Mouse (Mus musculus) monocyte, adult 5-6 weeks (primary cell): Measurements from ENCODE around the gene Cwc27. TPM values are rescaled to one million over a fixed set of nuclear protein-coding genes. Genes with fewer than 3 reads are reported as not detected.

Experiments used
- ATAC-seq: fragments of 153-309, 156-312 bp; replicated peaks from 2 replicates; pipeline ENCODE4 v1.8.0; 2017; ENCODE audit warnings: mild to moderate bottlenecking; ENCODE audit not compliant: low TSS enrichment, insufficient number of reproducible peaks, severe bottlenecking, poor library complexity, low FRiP score
- total RNA-seq: library from RNA; stranded (forward); fragments of 200-1000, 200-491, 200-594 nt; gene quantifications from 3 replicates; pipeline ENCODE4 v1.2.3, GENCODE M21; 2017

The Cwc27 gene
- total RNA-seq, 1 experiment from 2014 or later, result 19.5 TPM

DNA sequence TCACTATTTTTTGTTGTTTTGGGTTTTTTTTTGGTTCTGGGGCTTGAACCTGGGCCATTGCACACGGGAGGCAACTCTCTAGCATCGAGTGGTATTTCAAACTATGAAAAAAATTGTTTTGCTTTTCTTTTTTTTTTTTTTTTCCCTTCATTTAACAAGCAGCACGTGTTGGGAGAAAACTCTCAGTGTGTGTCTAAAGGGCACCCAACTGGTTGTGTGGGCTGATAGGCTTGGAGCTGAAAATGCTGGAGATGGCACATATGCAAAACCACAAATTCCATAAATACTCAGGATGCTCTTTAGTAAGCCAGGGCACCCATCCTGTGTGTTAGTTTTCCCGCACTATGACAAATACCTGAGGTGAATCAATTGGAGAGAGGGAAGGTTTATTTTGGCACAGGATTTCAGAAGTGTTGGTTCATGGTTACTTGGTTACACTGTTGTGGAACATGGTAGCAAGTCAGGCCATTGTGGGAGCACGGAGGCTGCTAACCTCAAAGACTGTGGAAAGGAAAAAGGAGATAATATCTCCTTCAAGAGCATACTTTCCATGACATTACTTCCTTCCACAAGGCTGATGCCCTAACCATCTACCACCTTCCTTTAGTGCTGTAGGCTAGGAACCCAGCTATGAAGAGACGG lies 194.7 kb downstream of the Cwc27 start:
- ATAC-seq, result no peak

DNA sequence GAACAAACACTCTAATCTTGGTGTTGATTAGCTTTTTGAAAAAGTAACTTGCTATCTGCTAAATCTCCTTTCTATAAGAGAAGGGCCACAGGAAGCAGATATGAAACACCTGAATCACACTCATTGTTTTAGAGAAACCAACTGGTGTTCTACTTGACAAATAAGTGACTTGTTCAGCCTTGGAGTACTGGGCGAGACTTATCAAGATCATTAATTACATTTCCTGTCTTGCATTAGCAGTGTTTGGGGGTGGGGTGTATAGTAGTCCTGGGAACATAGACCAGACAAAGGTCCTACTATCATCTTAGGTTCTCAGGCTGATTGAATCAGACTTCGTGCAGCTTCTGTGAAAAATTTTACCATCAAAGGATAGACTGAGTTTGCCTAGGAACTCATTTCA lies 196.5 kb downstream of the Cwc27 start:
- no peak for ATAC-seq

DNA sequence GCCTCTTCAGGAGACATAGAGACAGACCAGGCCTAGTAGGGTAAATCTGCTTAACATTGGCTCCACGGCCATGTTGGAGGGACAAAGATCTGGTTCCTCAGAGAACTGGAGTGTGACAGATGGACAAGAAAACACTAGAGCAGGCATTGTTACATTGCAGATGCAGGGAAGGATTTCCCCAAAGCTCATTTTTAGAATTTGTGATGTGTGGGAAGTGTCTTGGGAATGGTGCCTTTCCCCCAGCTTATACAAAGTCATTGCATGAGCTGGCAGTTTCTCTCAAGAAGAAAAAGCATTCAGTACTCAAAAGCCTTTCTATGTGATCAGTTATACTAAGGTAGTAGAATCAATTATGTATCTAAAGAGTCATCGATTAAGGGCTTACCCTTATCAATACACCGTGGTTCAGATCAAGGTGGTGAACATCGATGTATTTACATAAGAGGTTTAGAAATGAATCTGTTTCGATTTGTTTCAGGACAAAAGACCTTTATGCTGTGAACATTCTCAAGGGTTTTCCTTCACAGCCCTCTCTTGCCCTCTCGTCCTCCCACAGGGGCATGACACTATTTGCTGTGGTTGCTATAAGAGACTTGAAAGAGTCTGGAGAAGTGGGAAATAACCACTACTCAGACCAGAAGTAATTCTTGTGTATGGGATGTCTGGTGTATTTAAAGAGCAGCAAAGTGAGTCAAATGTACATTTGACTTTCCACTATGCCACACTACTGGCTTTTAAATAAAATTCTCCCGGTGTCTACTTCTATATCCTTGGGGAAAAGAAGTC lies 197.2 kb downstream of the Cwc27 start:
- no peak for ATAC-seq

DNA sequence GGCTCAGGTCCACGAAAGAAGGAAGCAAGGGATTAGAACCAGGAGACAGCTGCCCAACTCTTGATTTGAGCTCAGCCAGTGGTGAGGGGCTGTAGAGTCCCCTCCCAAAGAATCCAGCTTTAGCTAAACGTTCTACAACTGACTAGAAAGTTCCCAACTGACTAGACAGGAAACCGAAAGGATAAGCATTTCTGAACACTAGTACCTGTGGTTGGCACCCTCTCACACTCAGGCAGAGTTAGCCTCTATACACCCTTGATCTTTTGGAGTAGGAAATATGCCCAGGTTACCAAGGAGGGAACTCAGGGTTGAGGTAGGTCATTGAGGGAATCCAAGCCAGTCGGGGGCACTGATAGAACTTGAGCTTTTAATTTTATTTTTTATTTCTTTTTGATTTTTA lies 199.7 kb downstream of the Cwc27 start:
- ATAC-seq, result no peak

DNA sequence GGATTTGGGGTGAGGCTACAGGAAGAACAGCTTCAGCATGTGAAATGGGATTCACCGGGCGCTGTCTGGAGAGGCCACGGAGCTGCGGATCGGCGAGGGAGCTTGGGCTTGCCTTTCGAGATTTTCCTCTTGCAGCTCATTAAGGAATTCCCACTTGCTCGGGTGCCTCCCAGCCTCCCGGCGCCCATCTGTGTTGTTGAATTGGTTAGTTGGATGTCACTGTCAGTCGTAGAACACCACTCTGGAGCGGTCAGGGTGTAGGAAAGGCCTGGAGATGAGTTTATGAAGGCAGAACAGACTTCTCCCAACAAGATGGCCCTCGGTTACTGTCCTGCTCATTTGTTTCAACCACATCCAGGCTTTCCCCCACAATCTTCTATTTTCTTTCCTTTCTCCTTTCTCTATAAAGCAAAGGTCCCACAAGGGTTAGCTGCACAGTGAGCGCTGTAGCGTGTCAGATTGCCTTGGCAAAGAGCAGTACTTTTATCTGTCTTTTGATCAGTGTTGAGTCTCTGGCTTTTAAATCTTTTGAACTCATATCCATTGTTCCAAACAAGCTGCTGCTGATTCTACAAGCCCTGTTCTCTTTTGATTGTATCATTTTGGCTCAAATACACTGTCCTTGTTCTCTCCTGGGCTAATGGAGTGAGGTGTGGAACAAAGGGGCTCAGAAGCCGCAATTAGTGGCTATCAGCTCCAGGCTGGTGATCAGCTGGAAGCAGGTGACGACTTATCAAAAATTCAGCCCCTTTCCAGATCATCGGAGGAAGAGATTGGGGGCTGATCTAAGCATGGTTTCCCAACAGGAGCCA lies 200.7 kb downstream of the Cwc27 start:
- no peak for ATAC-seq

DNA sequence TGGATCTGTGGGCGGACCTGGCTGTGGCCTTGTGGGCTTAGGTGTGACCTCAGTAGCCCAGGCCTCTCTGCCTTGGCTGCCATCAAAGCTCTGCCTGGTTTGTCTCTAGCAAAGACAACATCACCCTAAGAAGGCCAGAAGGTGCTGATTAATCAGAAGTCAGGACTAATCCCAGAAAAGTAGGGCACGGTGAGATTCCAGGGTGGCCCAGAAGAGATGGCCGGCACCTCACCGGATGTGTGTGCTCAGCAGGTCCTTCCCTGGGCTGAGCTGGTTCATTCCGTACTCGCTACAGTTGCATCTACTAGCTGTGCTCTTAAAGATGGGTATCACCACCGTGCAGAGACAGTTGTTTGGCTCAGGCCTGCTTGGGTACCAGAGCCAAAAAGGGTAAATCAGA lies 201.8 kb downstream of the Cwc27 start:
- ATAC-seq, result no peak

DNA sequence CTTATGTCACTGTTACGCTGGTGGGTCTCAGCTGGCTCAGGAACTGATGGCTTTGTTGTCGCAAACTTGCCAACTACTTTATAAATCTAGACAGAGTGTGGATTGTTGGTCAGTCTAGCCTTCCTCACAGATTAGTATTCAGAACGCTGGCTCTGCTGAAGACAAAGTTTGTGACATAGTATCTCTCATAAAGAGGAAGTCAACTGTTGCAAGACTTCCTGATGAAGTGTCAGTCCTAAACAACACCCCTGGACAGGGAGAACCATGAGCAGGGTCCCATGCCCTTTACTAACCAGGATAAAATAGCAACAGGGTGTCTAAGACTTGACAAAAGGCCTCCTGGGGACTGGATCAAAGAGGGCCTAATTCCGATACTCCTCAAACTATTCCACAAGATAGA lies 205.6 kb downstream of the Cwc27 start:
- ATAC-seq, result peak; percentile 69

DNA sequence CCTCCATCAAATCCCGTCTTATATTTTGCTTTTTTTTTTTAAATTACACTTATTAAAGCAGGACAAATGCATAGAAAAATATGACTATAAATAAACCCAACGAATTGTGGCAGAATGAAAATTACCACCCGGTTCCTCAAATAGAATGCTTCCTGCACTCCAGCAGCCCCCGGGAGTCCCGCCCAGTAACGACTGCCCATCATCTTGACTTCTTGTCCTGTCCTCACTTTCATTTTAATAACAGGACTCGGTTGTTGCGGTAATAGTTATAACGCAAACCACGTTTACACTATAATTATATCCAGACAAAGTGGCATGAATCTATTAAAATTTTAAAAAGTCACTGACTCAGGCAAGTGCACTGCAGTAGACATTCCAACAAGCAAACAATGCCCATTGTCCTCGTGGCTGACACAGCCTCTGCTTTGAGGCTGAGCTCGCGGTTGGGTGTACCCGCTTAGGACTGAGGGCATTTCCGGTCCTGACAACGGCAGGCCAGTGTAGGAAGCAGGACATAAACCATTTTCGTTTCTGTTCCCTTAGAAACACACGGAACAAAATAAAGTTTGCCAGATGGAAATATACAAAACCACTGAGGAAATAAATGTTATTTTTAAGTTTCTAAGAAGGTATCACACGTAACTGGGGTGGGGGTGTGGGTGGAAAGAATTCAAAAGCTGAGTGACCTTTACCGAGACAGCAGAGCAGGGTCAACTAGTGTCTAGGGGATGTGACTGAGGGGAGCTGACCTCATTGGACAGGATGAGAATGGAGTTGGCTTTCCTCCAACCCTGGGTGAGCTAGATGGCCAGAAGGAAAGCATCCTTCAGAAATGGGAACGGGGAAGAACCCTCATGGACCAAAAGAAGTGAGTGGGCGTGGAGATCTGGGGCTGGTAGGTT lies 206.5 kb downstream of the Cwc27 start:
- ATAC-seq, result peak; percentile 77

DNA sequence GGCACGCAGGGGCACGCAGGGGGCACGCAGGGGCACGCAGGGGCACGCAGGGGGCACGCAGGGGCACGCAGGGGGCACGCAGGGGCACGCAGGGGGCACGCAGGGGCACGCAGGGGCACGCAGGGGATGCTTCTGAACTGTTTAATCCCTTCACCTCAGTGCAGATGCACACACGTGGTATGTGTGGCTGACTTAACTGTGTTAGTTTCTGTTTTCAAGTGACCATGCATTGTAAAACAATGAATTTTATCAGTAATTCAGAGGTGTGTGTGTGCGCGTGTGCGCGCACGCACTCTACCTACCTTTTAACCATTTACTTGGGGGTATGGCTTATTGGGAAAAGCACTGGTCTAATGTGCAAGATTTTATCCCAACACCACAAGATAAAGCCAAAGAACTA lies 208.4 kb downstream of the Cwc27 start:
- no peak for ATAC-seq

DNA sequence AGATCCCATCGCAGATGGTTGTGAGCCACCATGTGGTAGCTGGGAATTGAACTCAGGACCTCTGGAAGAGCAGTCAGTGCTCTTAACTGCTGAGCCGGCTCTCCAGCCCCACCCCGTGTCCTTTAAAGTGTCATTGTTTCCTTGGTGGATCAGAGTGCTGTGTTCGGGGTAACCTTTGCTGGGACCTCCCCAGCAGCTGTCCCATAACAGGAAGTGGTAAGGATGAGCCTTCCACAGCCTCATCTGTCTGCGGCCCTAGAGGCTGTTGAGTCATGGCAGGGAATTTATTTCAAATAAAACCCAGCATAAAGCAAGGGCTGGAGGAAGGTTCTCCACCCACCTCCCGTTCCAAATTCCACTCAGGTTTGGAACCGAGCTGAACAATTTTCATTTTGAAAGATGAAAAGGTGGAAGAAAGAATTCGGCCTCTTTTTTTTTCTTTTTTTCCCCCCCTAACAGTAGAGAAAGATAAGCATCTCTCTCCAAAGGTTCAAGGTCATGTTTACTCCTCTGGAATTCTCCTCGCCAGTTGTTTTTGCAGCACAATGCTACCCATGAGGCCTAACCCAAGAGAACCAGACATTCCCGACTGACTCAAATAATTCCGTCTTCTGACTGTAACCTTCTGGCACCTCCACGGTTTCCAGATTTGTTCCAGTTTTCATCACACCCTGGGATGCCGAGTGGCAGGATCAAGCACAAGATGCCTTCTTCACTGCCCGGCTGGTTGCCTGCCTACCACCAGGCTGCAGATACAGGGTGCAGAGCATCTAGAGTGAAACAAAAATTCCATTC lies 210.0 kb downstream of the Cwc27 start:
- peak; percentile 56 for ATAC-seq

DNA sequence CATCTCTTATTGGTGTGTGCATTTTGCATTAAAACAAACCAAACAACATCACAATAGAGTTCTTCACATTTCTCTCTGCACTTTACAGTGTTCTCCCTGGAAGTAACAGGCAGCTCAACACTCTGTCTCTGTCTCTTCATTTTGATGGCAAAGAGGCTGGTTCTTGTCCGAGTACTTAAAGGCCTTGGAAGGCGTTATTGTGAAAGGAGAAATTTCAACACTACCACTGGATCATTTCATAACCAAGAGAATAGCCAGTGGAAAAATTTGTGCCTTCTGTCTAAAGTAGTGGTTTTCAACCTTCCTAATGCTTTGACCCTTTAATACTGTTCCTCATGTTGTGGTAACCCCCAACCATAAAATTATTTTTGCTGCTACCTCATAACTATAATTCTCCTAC lies 211.8 kb downstream of the Cwc27 start:
- no peak for ATAC-seq

DNA sequence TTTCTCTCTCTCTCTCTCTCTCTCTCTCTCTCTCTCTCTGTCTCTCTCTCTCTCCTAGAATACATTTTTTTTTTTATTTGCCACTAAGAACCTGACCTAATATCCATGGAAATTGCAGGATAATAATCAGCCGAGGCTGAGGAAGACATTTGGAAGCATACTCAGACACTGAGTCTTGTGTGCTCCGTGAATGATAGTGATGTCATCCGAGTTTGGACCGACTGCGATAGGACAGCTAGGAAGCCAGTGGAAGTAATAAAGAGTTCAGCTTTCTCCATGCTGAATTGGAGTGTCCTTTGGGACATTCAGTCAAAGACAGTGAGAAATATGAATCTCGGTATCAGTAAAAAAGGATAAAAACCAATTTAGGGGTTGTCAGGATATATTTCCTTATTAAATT lies 214.7 kb downstream of the Cwc27 start:
- ATAC-seq, result no peak

DNA sequence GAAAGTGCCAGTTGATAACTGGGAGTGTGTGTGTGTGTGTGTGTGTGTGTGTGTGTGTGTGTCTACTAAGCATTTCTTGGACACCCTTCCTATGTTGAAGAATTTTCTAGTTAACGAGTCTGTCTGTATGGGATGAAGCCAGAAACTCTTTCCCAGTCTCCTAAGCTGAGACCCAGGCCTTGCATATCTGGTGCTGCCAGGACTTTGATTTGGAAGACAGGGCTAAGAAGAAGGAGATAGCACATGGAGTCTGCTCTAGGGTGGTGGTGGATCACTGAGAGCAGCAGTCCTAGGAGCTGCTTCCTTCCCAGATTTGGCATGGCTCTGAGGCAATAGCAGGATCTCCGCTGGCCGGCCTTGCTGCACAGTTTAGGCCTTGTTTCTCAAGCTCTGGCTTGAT lies 215.2 kb downstream of the Cwc27 start:
- no peak for ATAC-seq

DNA sequence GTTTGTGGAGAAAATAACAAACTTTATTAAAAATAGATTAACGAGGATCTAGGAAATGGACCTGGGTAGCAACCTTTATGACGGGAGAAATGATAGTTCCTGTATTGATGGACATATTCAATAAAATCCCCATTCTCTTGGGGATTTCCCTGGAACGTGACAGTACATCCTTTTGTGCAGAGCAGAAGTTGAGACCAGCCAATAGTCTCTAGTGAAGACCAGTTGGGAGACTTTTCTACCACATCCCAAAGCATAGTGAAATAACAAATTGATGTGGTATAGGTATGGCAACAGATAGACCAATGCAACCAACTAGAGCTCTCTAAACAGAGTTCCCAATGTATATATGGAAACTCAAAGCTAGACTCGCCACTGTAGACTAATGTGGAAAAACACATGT lies 220.7 kb downstream of the Cwc27 start:
- ATAC-seq, result no peak

DNA sequence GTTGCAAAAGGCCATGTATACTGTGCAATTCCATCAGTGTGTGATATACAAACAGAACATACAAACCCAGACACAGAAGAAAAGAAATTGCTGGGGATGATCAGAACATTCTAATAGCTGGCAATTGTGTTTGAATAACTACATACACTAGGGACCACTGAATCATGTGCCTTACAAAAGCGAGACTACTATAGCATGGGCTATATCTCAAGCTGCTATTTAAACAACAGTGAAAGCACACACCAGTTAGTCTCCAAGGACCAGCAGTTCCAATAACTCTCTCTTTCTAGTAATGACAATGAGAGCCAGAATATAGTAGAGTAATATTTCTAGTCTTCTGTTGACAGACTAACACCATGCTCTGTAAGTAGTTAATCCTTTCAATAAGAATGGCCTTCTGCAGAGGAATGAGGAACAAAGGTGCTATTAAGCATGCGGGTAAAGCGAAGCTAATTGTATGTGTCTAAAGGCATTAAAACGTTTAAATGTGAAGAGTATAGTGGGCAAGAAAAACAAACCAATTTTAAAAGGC lies 222.1 kb downstream of the Cwc27 start:
- no peak for ATAC-seq

DNA sequence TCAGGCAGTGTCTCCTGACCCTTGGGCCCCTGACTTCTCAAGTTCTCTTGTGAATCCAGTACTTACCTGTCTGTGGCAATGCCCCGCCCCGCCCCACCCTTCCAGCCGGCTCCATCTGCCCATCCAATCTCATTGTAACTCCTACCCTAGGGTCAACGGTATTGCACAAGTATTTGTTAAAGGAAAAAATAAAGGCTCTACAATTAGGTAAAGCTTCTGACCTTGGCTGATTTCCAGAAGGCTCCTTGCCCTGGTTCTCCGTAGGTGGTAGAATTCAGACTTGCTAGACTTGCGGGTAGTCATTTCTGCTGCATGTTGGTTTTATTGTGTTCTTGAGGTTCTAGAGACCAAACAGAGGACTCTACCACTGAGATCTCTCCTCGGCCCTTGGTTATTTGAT lies 226.0 kb downstream of the Cwc27 start:
- no peak for ATAC-seq

DNA sequence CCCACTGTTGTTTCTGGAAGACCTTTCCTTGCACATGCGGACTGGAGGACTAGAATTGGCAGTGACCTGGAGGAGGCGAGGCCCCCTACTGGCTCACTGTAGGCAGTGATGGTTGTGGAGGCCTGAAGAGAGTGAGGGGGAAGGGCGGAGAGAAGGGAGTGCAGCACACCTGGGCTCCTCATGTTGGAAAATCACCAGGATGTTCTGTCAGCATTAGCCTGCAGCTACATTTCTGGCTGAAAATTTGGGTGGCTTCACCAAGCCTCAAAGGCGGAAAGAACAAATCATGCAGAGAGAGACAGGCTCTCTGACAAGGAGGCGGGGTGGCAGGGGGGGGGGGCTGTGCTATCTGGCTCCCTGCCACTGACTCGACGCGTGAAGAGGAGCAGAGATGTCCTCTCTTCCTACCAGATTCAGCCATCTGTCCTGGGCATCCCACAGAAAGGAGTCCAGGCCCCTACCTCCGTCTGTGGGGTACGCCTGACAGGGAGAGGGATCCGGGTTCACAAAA lies 226.8 kb downstream of the Cwc27 start:
- no peak for ATAC-seq

DNA sequence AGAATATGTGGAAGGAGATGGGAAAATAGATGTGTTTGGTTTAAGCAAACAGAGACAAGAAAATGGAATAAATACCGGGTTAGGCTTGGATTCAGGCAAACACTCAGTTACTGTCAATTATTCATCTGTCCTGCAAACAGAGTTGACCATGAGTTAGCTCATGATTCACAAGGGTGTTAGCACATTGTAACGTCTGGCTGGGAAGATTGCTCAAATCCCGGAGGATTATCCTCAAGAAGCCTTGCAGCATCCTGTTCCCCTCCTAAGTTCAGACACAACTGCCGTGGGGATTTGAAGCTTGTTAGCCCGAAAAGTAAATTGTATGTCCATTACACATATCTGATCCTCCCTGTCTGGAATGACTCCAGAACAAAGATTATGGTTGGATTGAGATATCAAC lies 228.6 kb downstream of the Cwc27 start:
- no peak for ATAC-seq
